Mouse (Mus musculus) erythroblast, adult 5-6 weeks (primary cell): Measurements from ENCODE around the gene Olfr224. TPM values are rescaled to one million over a fixed set of nuclear protein-coding genes. Genes with fewer than 3 reads are reported as not detected.
"Not testable (repeated sequence)": the region's sequence is repeated elsewhere in the genome, so short reads cannot be mapped to it uniquely, and the experiment has no call there.

Experiments used
- ATAC-seq: replicated peaks from 2 replicates; pipeline ENCODE4 v1.8.0; 2016; ENCODE audit warnings: moderate number of reproducible peaks, mild to moderate bottlenecking, moderate TSS enrichment, inconsistent platforms; ENCODE audit not compliant: poor library complexity, low FRiP score, severe bottlenecking
- total RNA-seq, 2 experiments: library from RNA; stranded (forward) in 1 of 2; stranded (reverse) in 1 of 2; fragments of 150-400 nt in 1 of 2; fragments of 200-764, 138-1000 nt in 1 of 2; gene quantifications; 2 replicates each; pipeline versions ENCODE4 v1.2.3 to v1.2.4; 2015 to 2017; ENCODE audit warnings: low replicate concordance in 2 of 2

Gene Olfr224
- total RNA-seq, 2 experiments from 2014 or later = not detected

GRCm38 (mm10) chr11:58534736-58535135, 35.6 kb downstream of the Olfr224 start, which contains the start of gene Olfr330:
Gene Olfr330 (minus strand): TSS chr11:58534836.
- not testable (repeated sequence) for ATAC-seq

GRCm38 (mm10) chr11:58519756-58520155, 50.6 kb downstream of the Olfr224 start:
- not testable (repeated sequence) for ATAC-seq

- ATAC-seq = not testable (repeated sequence)
These were observed 51.4 kb downstream of the Olfr224 start for GRCm38 (mm10) chr11:58518916-58519315.

Other genes starting within 250 kb of the Olfr224 start
- gene Zfp672, start 240.2 kb downstream of the Olfr224 start, total RNA-seq (2015; ENCODE audit: low replicate concordance) = 15.0 and 31.9 TPM in 2 replicates
- gene Zfp672, start 240.2 kb downstream of the Olfr224 start, total RNA-seq (2017; ENCODE audit: low replicate concordance) = 28.5 and 31.1 TPM in 2 replicates
- 13.6 and 20.0 TPM in 2 replicates for gene Sh3bp5l, start 239.8 kb downstream of the Olfr224 start, total RNA-seq (2015; ENCODE audit: low replicate concordance)
- 31.9 and 94.6 TPM in 2 replicates for gene Sh3bp5l, start 239.8 kb downstream of the Olfr224 start, total RNA-seq (2017; ENCODE audit: low replicate concordance)
- not detected in 2 replicates for gene Lypd8, start 191.5 kb downstream of the Olfr224 start, total RNA-seq (2015; ENCODE audit: low replicate concordance)
- gene Lypd8, start 191.5 kb downstream of the Olfr224 start, total RNA-seq (2017; ENCODE audit: low replicate concordance) = not detected in 2 replicates
- gene 1810065E05Rik, start 149.4 kb downstream of the Olfr224 start, total RNA-seq (2015; ENCODE audit: low replicate concordance) = not detected in 2 replicates
- not detected in 2 replicates for gene 1810065E05Rik, start 149.4 kb downstream of the Olfr224 start, total RNA-seq (2017; ENCODE audit: low replicate concordance)
- gene Gm12253, start 138.0 kb downstream of the Olfr224 start, total RNA-seq (2015; ENCODE audit: low replicate concordance) = not detected in 2 replicates
- gene Gm12253, start 138.0 kb downstream of the Olfr224 start, total RNA-seq (2017; ENCODE audit: low replicate concordance) = not detected in 2 replicates
- not detected in 2 replicates for gene Lypd9, start 117.6 kb downstream of the Olfr224 start, total RNA-seq (2015; ENCODE audit: low replicate concordance)
- gene Lypd9, start 117.6 kb downstream of the Olfr224 start, total RNA-seq (2017; ENCODE audit: low replicate concordance) = not detected in 2 replicates
- gene Olfr30, start 108.3 kb downstream of the Olfr224 start, total RNA-seq (2015; ENCODE audit: low replicate concordance) = not detected in 2 replicates
- not detected in 2 replicates for gene Olfr30, start 108.3 kb downstream of the Olfr224 start, total RNA-seq (2017; ENCODE audit: low replicate concordance)
- gene Olfr332, start 78.0 kb downstream of the Olfr224 start, total RNA-seq (2015; ENCODE audit: low replicate concordance) = not detected in 2 replicates
- not detected in 2 replicates for gene Olfr332, start 78.0 kb downstream of the Olfr224 start, total RNA-seq (2017; ENCODE audit: low replicate concordance)
- gene Olfr331, start 68.0 kb downstream of the Olfr224 start, total RNA-seq (2015; ENCODE audit: low replicate concordance) = not detected in 2 replicates
- gene Olfr331, start 68.0 kb downstream of the Olfr224 start, total RNA-seq (2017; ENCODE audit: low replicate concordance) = not detected in 2 replicates
- gene Olfr330, start 35.7 kb downstream of the Olfr224 start, total RNA-seq (2015; ENCODE audit: low replicate concordance) = not detected in 2 replicates
- not detected in 2 replicates for gene Olfr330, start 35.7 kb downstream of the Olfr224 start, total RNA-seq (2017; ENCODE audit: low replicate concordance)
- gene Olfr329-ps, start 24.1 kb downstream of the Olfr224 start, total RNA-seq (2015; ENCODE audit: low replicate concordance) = not detected in 2 replicates
- not detected in 2 replicates for gene Olfr329-ps, start 24.1 kb downstream of the Olfr224 start, total RNA-seq (2017; ENCODE audit: low replicate concordance)
- gene Olfr328, start 14.9 kb downstream of the Olfr224 start, total RNA-seq (2015; ENCODE audit: low replicate concordance) = not detected in 2 replicates
- 0.42 TPM in 1 of 2 replicates, not detected in the other for gene Olfr328, start 14.9 kb downstream of the Olfr224 start, total RNA-seq (2017; ENCODE audit: low replicate concordance)
- not detected in 2 replicates for gene Olfr325, start 7.2 kb upstream of the Olfr224 start, total RNA-seq (2015; ENCODE audit: low replicate concordance)
- gene Olfr325, start 7.2 kb upstream of the Olfr224 start, total RNA-seq (2017; ENCODE audit: low replicate concordance) = not detected in 2 replicates
- gene Olfr324, start 24.6 kb upstream of the Olfr224 start, total RNA-seq (2015; ENCODE audit: low replicate concordance) = not detected in 2 replicates
- 0.14 TPM in 1 of 2 replicates, not detected in the other for gene Olfr324, start 24.6 kb upstream of the Olfr224 start, total RNA-seq (2017; ENCODE audit: low replicate concordance)
- not detected in 2 replicates for gene 2210407C18Rik, start 45.5 kb upstream of the Olfr224 start, total RNA-seq (2015; ENCODE audit: low replicate concordance)
- not detected in 2 replicates for gene 2210407C18Rik, start 45.5 kb upstream of the Olfr224 start, total RNA-seq (2017; ENCODE audit: low replicate concordance)
- 3.5 TPM in 1 of 2 replicates, not detected in the other for gene Olfr323, start 59.9 kb upstream of the Olfr224 start, total RNA-seq (2015; ENCODE audit: low replicate concordance)
- gene Olfr323, start 59.9 kb upstream of the Olfr224 start, total RNA-seq (2017; ENCODE audit: low replicate concordance) = not detected in 2 replicates
- 320 and 369 TPM in 2 replicates for gene Trim58, start 69.9 kb upstream of the Olfr224 start, total RNA-seq (2015; ENCODE audit: low replicate concordance)
- 372 and 438 TPM in 2 replicates for gene Trim58, start 69.9 kb upstream of the Olfr224 start, total RNA-seq (2017; ENCODE audit: low replicate concordance)
- gene Olfr322, start 88.2 kb upstream of the Olfr224 start, total RNA-seq (2015; ENCODE audit: low replicate concordance) = 0.38 and 1.0 TPM in 2 replicates
- 0.42 and 1.0 TPM in 2 replicates for gene Olfr322, start 88.2 kb upstream of the Olfr224 start, total RNA-seq (2017; ENCODE audit: low replicate concordance)
- gene Olfr320, start 110.5 kb upstream of the Olfr224 start, total RNA-seq (2015; ENCODE audit: low replicate concordance) = not detected in 2 replicates
- not detected in 2 replicates for gene Olfr320, start 110.5 kb upstream of the Olfr224 start, total RNA-seq (2017; ENCODE audit: low replicate concordance)
- not detected in 2 replicates for gene Olfr319, start 128.6 kb upstream of the Olfr224 start, total RNA-seq (2015; ENCODE audit: low replicate concordance)
- not detected in 2 replicates for gene Olfr319, start 128.6 kb upstream of the Olfr224 start, total RNA-seq (2017; ENCODE audit: low replicate concordance)
- not detected in 2 replicates for gene Olfr318, start 153.5 kb upstream of the Olfr224 start, total RNA-seq (2015; ENCODE audit: low replicate concordance)
- not detected in 2 replicates for gene Olfr318, start 153.5 kb upstream of the Olfr224 start, total RNA-seq (2017; ENCODE audit: low replicate concordance)
- gene Olfr317, start 168.7 kb upstream of the Olfr224 start, total RNA-seq (2015; ENCODE audit: low replicate concordance) = not detected in 2 replicates
- not detected in 2 replicates for gene Olfr317, start 168.7 kb upstream of the Olfr224 start, total RNA-seq (2017; ENCODE audit: low replicate concordance)
- not detected in 2 replicates for gene Olfr316, start 182.2 kb upstream of the Olfr224 start, total RNA-seq (2015; ENCODE audit: low replicate concordance)
- gene Olfr316, start 182.2 kb upstream of the Olfr224 start, total RNA-seq (2017; ENCODE audit: low replicate concordance) = not detected in 2 replicates
- gene Olfr315, start 202.6 kb upstream of the Olfr224 start, total RNA-seq (2015; ENCODE audit: low replicate concordance) = not detected in 2 replicates
- gene Olfr315, start 202.6 kb upstream of the Olfr224 start, total RNA-seq (2017; ENCODE audit: low replicate concordance) = not detected in 2 replicates
- not detected in 2 replicates for gene Olfr314, start 212.4 kb upstream of the Olfr224 start, total RNA-seq (2015; ENCODE audit: low replicate concordance)
- gene Olfr314, start 212.4 kb upstream of the Olfr224 start, total RNA-seq (2017; ENCODE audit: low replicate concordance) = not detected in 2 replicates
- gene Fam183b, start 231.4 kb upstream of the Olfr224 start, total RNA-seq (2015; ENCODE audit: low replicate concordance) = not detected in 2 replicates
- not detected in 2 replicates for gene Fam183b, start 231.4 kb upstream of the Olfr224 start, total RNA-seq (2017; ENCODE audit: low replicate concordance)
- gene Olfr313, start 244.4 kb upstream of the Olfr224 start, total RNA-seq (2015; ENCODE audit: low replicate concordance) = not detected in 2 replicates
- gene Olfr313, start 244.4 kb upstream of the Olfr224 start, total RNA-seq (2017; ENCODE audit: low replicate concordance) = not detected in 2 replicates